Mouse (Mus musculus) thymus, adult 2 months (tissue): ENCODE results near the gene Nip7.

Experiments used
- CTCF ChIP-seq: fragments of 200-500 bp; IDR thresholded peaks from 2 replicates; pipeline ENCODE4 v1.5.1; 2012; ENCODE audit warnings: mild to moderate bottlenecking, control low read depth, low read length, moderate library complexity, borderline replicate concordance; ENCODE audit not compliant: control insufficient read depth, poor library complexity, insufficient read depth; ENCODE audit errors: extremely low read depth
- POLR2A ChIP-seq: fragments of 200-500 bp; IDR thresholded peaks from 2 replicates; pipeline ENCODE4 v1.6.1; 2012; ENCODE audit warnings: mild to moderate bottlenecking, low read length, control low read depth, moderate library complexity; ENCODE audit not compliant: control insufficient read depth, poor library complexity, insufficient read depth; ENCODE audit errors: extremely low read depth

- TF ChIP-seq CTCF (no peak), POLR2A (no peak)
Observed at GRCm38 (mm10) chr8:107095717-107096365, 39.2 kb downstream of the Nip7 start.
